ENCODE assay signal across 24 mouse cellular contexts in genomic region chr8:46735505-46735904, GRCm38 (mm10). TPM values are rescaled to one million over a fixed set of nuclear protein-coding genes. Genes with fewer than 3 reads are reported as not detected.
DNase-seq lines count a peak whose midpoint lies in the region; ATAC-seq and TF ChIP-seq lines count a peak whose summit lies in the region.
"Had no signal": no experiment of that assay in that cellular context is flagged by ENCODE, and none has a peak within 500 bp of the region (broad histone marks: within the 10 kb centered on the region; RNA-seq: fewer than 3 reads in every experiment).

No protein-coding gene starts in this region.

- no peak for ATAC-seq in forebrain, embryonic 11.5 days (replicated peaks; ENCODE audit: low FRiP score)
- ATAC-seq in forebrain, postnatal 0 days = no peak
- ATAC-seq: forebrain, embryonic 14.5 days; Patski had no signal

- H3K4me1 ChIP-seq in forebrain, embryonic 11.5 days (replicated peaks; ENCODE audit: control insufficient read depth, insufficient read depth, low read length) = no peaks in the 10 kb centered on the region
- no peaks in the 10 kb centered on the region; the same call in 1 of the 2 replicates for H3K4me1 ChIP-seq in forebrain, postnatal 0 days (ENCODE audit: insufficient read depth)

- no peak for TF ChIP-seq CTCF in forebrain, postnatal 0 days (IDR thresholded peaks at IDR 0.05; ENCODE audit: low read depth)
- TF ChIP-seq CTCF in layer of hippocampus, adult 2 months (conservative IDR thresholded peaks at IDR 0.05) = no peak

- H3K4me3 ChIP-seq in forebrain, embryonic 11.5 days (ENCODE audit: low read depth, low read length) = no peak overlapping the region
- no peak overlapping the region for H3K4me3 ChIP-seq in forebrain, postnatal 0 days (ENCODE audit: low read depth, low read length)
- H3K4me3 ChIP-seq in layer of hippocampus, adult 2 months = no peak overlapping the region
- H3K4me3 ChIP-seq: forebrain, embryonic 10.5 days; heart, adult 2 months; heart, embryonic 10.5 days; hindbrain, embryonic 12.5 days; hindbrain, embryonic 15.5 days had no signal

- peak; percentile 38 for DNase-seq in forebrain, embryonic 11.5 days (ENCODE audit: low spot score)
- DNase-seq in forebrain, postnatal 0 days = no peak
- DNase-seq in layer of hippocampus, adult 2 months (ENCODE audit: low spot score in 2 of 2) = peak in 1 of 2 experiments; percentile 20
- DNase-seq in layer of hippocampus, postnatal 25 days (ENCODE audit: extremely low spot score in 1 of 2, low spot score in 1 of 2) = no peak
- peak; percentile 26 for DNase-seq in right cerebral cortex, postnatal 4 days
- no peak for DNase-seq in right cerebral cortex, postnatal 25 days
- peak; percentile 47 for DNase-seq in brain, adult 2 months (ENCODE audit: low read depth, low spot score)
- no peak for DNase-seq in urinary bladder, adult 2 months (ENCODE audit: low spot score)
- DNase-seq: adrenal gland, postnatal 10 days; adrenal gland, postnatal 36 days; B cell, adult 2 months; cerebellum, adult 11 months; cerebellum, adult 2 months; cerebellum, adult 9-11 months; gastrocnemius, postnatal 25 days; heart, adult 2 months had no signal

- H3K9ac ChIP-seq in forebrain, embryonic 11.5 days (ENCODE audit: low read length) = no peak overlapping the region
- no peak overlapping the region for H3K9ac ChIP-seq in forebrain, postnatal 0 days
- H3K9ac ChIP-seq: hindbrain, embryonic 12.5 days; hindbrain, embryonic 15.5 days had no signal

- H3K4me2 ChIP-seq in forebrain, embryonic 11.5 days (ENCODE audit: low read depth, low read length, severe bottlenecking) = no peak overlapping the region
- H3K4me2 ChIP-seq in forebrain, postnatal 0 days (ENCODE audit: low read depth) = no peak overlapping the region
- H3K4me2 ChIP-seq: hindbrain, embryonic 12.5 days; hindbrain, embryonic 15.5 days had no signal

- no peak overlapping the region for H3K27ac ChIP-seq in forebrain, embryonic 11.5 days (ENCODE audit: low read depth, low read length)
- no peak overlapping the region for H3K27ac ChIP-seq in forebrain, postnatal 0 days (ENCODE audit: low read depth, low read length)
- H3K27ac ChIP-seq in layer of hippocampus, adult 2 months = peak overlapping the region; percentile 39; the same call in 1 of the 2 replicates
- H3K27ac ChIP-seq: forebrain, embryonic 10.5 days; heart, adult 2 months; heart, embryonic 10.5 days; hindbrain, embryonic 12.5 days; hindbrain, embryonic 15.5 days had no signal

- H3K36me3 ChIP-seq in forebrain, embryonic 11.5 days (ENCODE audit: control insufficient read depth, insufficient read depth, low read length) = no peaks in the 10 kb centered on the region
- no peaks in the 10 kb centered on the region for H3K36me3 ChIP-seq in forebrain, postnatal 0 days (ENCODE audit: insufficient read depth)
- H3K36me3 ChIP-seq: forebrain, embryonic 10.5 days; heart, embryonic 10.5 days; hindbrain, embryonic 12.5 days; hindbrain, embryonic 15.5 days had no signal

- H3K27me3 ChIP-seq in forebrain, embryonic 11.5 days (ENCODE audit: control insufficient read depth, insufficient read depth, low read length) = no peaks in the 10 kb centered on the region
- H3K27me3 ChIP-seq in forebrain, postnatal 0 days (ENCODE audit: insufficient read depth, low read length) = no peaks in the 10 kb centered on the region
- H3K27me3 ChIP-seq: CH12.LX; hindbrain, embryonic 12.5 days; hindbrain, embryonic 15.5 days; Patski had no signal

- H3K9me3 ChIP-seq in forebrain, embryonic 11.5 days (ENCODE audit: control insufficient read depth, low read length) = no peaks in the 10 kb centered on the region; the same call in 1 of the 2 replicates
- H3K9me3 ChIP-seq in forebrain, postnatal 0 days (ENCODE audit: low read length) = no peaks in the 10 kb centered on the region
- H3K9me3 ChIP-seq: G1E; heart, embryonic 10.5 days; hindbrain, embryonic 12.5 days; hindbrain, embryonic 15.5 days had no signal

- 84% methylated on average over 11 of the region's 11 CpGs for WGBS in forebrain, embryonic 11.5 days
- WGBS in forebrain, postnatal 0 days = 71% methylated on average over 11 of the region's 11 CpGs

RNA-seq across cellular contexts. Expression of gene Irf2, which starts 4.0 kb away (rescaled TPM):
- polyA plus RNA-seq in forebrain, embryonic 11.5 days (2014; fragmentation: Nextera tagmentation; extraction: Ambion mirVana) = 7.7 and 12.8 TPM in 2 replicates
- total RNA-seq in forebrain, postnatal 0 days (2014; rRNA removed) = 3.0 and 8.5 TPM in 2 replicates
- polyA plus RNA-seq in forebrain, postnatal 0 days (2015; fragmentation: Nextera tagmentation; extraction: Ambion mirVana) = 5.4 and 9.1 TPM in 2 replicates
- total RNA-seq in layer of hippocampus, adult 2 months (2021) = 10 to 100 TPM; 54.6 to 62.0 TPM
- total RNA-seq in layer of hippocampus, postnatal 25 days (2021) = 10 to 100 TPM; 46.3 to 50.8 TPM
- 15.0 and 32.4 TPM in 2 replicates for polyA plus RNA-seq in urinary bladder, adult 2 months (2012; rRNA removed)

Comparison
In these comparisons a context has a peak if more than half of its experiments do, and no peak if none do; other contexts are left out.
1. DNase-seq: peak in forebrain, embryonic 11.5 days (single experiment), right cerebral cortex, postnatal 4 days (single experiment) and brain, adult 2 months (single experiment); none in forebrain, postnatal 0 days (single experiment), layer of hippocampus, postnatal 25 days (0 of 2), right cerebral cortex, postnatal 25 days (single experiment) and urinary bladder, adult 2 months (single experiment).